Mouse (Mus musculus): Measurements from ENCODE around the gene Ifrd1.

DNA sequence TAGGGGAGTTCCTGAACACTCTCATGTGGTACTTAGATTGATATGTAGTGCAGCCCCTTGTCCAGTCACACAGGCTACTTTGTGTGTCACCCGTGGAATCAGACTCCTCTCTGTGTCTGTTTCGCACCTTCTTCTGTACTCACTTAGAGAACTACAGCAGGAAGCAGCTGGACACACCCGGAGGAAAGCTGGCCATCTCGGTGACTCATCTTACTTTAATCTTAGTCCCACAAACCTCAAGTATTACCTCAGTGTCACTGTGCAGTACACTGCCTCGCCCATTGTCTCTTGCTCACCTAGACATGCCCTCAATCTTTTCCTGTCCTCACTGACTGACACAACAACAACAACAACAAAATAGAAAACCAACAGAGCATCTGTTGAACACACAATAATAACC is 4.9 kb upstream of the Ifrd1 start:
- no peak for TF ChIP-seq CTCF (IDR thresholded peaks at IDR 0.05; ENCODE audit: insufficient read depth, low read depth, low read length)
- no peak for TF ChIP-seq POLR2A (IDR thresholded peaks at IDR 0.05; ENCODE audit: insufficient read depth, low read depth, low read length)

Data from olfactory bulb, adult 2 months (tissue).